Mouse (Mus musculus): Measurements from ENCODE around the gene Srgap3.
"Not testable (repeated sequence)": the region's sequence is repeated elsewhere in the genome, so short reads cannot be mapped to it uniquely, and the experiment has no call there.

Srgap3 gene

DNA sequence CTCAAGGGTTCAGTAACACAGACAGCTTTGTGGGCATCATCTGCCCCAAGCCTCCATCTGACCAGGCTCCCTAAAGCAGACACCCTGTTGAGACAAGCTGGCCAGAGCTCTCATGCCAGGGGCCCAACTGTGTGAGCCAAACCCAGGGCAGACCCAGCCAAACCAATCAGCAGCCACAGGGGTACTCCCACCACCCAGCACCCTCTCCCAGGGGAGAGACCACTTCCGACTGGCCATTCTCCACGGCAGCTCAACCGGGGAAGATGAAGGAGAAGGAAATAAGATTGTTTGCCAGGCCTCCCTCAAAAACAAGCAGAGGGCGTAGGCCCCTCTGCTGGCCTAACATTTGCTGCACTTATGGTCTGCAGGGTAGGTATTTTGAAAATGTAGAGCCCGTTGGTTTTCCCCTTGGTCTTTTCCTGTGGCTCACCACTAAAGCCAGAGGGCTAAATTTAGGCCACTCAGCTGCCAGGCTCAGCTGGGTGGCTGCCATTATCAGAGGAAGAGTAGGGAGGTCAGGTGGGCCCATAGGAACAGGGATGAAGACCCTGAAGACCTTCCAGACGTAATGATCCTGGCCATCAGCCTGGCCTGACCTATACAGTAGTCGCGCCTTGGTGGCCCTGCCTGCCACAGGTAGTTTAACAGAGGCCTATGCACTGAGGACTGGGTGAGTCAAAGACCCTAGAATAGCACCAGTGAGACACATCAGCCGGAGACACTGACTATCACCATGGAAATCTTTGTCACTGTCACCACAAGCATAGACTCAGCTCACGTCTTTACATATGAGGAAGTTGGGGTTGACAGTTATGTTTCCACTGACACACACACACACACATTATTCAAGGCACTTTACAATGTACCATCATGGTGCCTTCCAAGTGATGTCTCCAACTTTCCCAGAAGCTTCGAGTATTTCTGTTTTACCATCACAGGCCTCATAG, 85.4 kb downstream of the Srgap3 start:
- no peak for DNase-seq (ENCODE audit: low spot score in 2 of 2)

GRCm38 (mm10) chr6:112860290-112860689, 86.8 kb downstream of the Srgap3 start:
- DNase-seq (ENCODE audit: low spot score in 2 of 2) = not testable (repeated sequence)

- no peak for DNase-seq (ENCODE audit: low spot score in 2 of 2)
These were observed 90.0 kb downstream of the Srgap3 start for GRCm38 (mm10) chr6:112857057-112857456.

GRCm38 (mm10) chr6:112855183-112855582, 91.9 kb downstream of the Srgap3 start:
- no peak for DNase-seq (ENCODE audit: low spot score in 2 of 2)

DNA sequence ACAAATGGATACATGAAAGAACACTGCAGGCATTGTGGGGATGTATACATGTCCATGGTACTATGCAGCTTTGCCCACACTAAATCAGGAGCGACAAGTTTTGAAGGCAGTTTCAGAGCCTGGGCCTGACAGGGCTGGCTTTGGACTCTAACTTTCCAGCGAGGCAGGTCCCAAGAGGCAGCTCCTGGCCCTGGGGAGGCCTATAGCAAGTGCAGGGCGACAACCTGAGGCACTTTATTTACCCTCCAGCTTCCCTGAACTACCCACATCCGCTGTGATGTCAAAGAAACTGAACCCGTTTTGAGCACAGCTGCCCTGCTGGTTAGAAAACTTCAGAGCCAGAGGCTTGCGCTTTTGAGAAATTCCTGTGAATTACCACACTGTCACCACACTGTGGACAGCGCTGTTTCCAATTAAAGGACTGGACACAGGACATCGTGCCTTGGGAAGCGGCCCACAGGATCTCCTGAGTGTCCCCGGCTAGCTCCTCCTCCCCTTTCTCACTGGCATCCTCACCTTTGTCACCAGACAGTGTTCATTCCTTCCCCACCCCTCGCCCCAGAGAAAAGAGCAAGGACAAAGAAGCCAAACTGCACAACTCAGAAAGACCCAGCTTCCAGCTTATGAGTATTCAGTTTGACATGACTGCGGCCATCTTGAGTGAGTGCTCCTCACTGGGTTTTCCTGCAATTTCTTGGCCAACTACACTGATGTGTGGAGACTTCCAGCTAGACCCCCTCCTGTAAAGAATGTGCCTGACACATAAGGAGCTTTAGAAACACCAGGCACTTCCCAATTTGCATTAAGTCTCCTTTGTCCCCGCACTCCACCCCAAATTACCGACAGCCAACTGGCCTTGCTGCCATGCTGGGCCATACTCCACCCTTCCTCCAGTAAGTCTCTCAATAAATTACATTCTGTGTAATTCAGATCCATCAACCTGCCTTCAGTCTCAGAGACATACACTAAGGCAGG, 94.5 kb downstream of the Srgap3 start:
- peak; percentile 61 to 62 for DNase-seq (ENCODE audit: low spot score in 2 of 2)

DNA sequence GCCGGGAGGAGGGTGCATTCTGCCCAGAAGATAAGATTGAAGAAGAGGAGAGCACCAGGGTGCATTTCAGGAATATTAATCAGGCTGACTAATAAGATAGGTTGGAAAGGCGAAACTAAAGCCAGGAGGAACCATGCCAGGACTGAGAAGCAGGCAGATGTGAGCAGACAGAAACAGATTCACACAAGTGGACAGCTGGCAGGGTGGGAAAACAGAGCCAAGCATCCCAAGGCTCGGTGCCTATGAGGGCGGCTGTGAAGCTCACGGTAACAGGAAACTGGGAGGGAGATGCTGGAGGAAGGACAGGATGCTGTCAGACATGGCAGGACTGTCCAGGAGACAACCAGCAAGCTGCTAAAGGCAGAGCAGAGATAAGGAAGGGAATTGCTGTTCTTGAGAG, 96.3 kb downstream of the Srgap3 start:
- DNase-seq (ENCODE audit: low spot score in 2 of 2) = no peak

- no peak for DNase-seq (ENCODE audit: low spot score in 2 of 2)
These were observed 98.4 kb downstream of the Srgap3 start for GRCm38 (mm10) chr6:112848629-112849180.

GRCm38 (mm10) chr6:112846863-112847262, 100.2 kb downstream of the Srgap3 start:
- DNase-seq (ENCODE audit: low spot score in 2 of 2) = no peak

DNA sequence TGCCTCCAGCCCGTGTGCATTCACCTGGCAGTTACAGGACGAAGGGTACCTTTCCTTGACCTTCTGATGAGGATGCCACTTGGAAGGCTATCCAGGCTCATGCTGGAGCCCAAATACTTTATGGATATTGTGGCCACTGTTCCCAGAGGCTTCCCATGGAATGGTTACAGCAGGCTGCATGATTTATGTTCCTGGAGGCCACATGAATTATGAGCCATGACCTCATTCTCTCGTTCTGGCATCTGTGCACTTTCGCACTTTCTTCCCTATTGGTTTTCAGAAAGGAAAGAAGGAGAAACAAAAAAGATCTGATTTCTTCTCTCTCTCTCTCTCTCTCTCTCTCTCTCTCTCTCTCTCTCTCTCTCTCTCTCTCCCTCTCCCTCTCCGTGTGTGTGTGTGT, 104.6 kb downstream of the Srgap3 start:
- DNase-seq (ENCODE audit: low spot score in 2 of 2) = no peak

DNA sequence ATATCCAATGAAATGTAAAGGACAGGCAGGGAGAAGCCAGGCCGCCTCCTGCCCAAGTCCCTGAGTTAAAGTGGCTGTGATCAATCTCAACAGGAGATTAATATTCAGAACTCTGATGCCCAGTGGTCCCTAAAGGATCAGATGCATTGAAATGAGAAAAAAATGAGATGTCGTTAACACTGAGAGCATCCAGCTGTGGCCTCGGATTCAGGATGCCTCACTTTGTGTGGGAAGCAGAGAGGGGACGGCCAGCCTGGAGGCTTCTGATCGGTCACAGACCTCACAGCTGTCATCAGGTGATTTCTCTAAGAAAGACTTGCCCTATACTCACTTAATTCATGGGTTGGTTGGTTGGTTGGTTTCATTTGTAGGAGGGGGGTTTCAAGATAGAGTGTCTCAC, 106.7 kb downstream of the Srgap3 start:
- no peak for DNase-seq (ENCODE audit: low spot score in 2 of 2)

DNA sequence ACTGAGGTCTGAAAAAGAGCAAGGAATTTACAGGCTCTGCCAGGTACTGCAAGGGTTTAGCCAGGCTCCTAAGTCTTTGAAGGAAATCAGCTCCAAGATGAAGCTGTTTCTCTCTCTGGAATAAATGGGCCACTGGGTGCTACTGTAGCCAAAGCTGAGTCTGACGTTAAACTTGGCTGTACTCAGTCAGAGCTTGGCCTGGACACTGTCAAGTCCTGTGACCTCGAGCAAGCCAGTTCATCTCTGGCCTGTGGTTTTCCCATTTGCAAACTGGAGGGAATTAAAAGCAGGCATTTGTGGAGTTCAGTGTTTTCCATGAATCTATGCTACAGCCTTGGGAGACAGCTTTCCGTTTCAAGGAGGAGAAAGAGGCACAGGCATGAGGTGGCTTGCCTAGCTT, 107.7 kb downstream of the Srgap3 start:
- no peak for DNase-seq (ENCODE audit: low spot score in 2 of 2)

- DNase-seq (ENCODE audit: low spot score in 2 of 2) = no peak
These were observed 108.2 kb downstream of the Srgap3 start for GRCm38 (mm10) chr6:112838879-112839278.

DNA sequence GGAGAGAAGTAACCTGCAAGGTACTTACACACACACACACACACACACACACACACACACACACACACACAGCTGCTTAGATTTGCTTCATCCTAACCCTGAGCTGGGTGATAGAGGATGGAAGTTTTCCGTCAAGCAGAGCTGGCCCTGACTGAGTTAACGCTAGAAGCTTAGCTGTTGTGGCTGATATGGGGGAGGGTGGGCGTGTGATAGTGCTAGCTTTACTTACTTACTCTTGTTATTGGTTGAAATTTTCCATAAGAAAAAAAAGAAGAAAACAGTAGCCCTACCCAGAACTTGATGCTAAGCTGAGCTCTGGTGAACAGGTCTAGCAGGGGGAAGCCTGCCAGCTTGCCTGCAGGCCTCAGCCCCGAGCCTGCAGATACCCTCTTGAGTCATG, 110.4 kb downstream of the Srgap3 start:
- no peak for DNase-seq (ENCODE audit: low spot score in 2 of 2)

GRCm38 (mm10) chr6:112835413-112835812, 111.7 kb downstream of the Srgap3 start:
- DNase-seq (ENCODE audit: low spot score in 2 of 2) = no peak

- no peak for DNase-seq (ENCODE audit: low spot score in 2 of 2)
These were observed 112.6 kb downstream of the Srgap3 start for GRCm38 (mm10) chr6:112834430-112834829.

GRCm38 (mm10) chr6:112833763-112834162, 113.3 kb downstream of the Srgap3 start:
- DNase-seq (ENCODE audit: low spot score in 2 of 2) = no peak

DNA sequence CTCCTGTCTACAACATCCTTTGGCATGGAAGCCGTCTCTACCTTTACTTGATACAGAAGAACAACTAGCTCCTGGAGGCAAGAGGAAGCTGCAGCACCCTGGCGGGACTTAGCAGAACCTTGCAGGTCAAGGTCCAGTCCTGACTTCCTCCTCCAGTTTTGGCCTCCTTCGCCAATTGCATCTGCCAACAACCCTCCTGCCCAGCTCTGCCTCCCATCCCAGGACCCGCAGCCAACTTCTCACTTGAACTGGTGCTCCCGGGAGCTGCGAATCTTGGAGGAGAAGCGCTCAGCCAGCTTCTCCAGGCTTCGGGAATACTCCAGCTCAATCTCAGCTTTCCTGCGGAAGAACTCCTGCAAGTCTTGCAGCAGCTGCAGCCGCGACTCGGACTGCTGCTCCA, 117.9 kb downstream of the Srgap3 start:
- no peak for DNase-seq (ENCODE audit: low spot score in 2 of 2)

GRCm38 (mm10) chr6:112828420-112828819, 118.6 kb downstream of the Srgap3 start:
- DNase-seq (ENCODE audit: low spot score in 2 of 2) = no peak

GRCm38 (mm10) chr6:112825657-112826056, 121.4 kb downstream of the Srgap3 start:
- DNase-seq (ENCODE audit: low spot score in 2 of 2) = no peak

DNA sequence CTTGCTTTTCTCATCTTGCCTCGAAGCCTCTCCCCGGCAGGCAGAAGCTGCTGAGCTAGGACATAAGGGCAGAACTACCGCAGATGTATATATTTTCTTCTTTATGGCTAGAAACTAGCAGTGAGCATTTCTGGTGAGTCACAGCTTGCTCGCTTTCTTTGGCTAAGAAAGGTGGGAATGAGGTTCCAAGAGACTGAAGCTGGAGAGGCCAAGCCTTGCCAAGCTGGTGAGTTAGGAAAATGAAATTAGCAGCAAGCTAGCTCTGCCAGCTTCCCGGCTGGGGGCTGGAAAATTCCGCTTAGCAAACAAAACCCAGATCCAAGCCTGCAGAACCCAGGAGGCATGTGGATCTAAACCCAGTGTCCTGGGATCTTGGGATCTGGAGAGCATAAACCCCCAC, 124.0 kb downstream of the Srgap3 start:
- no peak for DNase-seq (ENCODE audit: low spot score in 2 of 2)

DNA sequence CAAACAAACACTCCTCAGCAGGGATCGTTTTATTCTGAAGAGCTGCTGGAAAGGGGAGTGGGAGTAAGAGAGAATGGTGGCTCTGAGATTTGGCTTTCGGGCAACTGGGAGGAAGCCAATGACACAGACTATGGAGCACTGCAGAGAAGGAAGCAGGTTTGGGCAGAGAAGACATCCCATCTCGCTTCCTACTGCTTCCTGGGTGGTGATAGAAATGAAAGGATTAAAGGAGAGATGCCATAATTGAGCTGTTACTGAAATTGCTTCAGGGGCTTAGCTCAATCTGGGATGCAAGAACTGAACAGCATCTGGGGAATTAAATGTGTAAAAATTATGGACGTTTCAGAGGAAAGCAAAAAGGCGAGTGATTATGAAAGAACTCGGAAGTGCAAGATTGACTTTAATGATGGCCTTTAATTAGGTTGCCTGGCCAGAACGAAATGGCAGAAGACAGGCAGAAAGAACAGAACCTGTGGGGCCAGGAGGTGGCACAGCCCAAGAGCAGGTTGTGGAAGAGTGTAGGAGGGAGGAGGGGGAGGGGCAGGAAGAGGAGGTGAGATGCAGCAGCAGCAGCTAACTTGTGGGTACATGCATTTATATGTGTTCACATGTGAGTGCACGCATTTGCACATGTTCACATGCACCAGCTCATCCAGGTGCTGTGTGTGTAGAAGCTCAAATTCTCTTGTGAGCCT, 126.6 kb downstream of the Srgap3 start:
- DNase-seq (ENCODE audit: low spot score in 2 of 2) = no peak

Data from thymus, postnatal 10 days (tissue).